Mouse (Mus musculus) neural tube, embryonic 14.5 days (tissue): ENCODE measurements around the gene Klhl1. TPM values are rescaled to one million over a fixed set of nuclear protein-coding genes. Genes with fewer than 3 reads are reported as not detected.
A peak's percentile ranks its signal among the peaks of the same experiment; 100 is the strongest.

Experiments used
- ATAC-seq: fragments of 200-750 bp; cut with Nextera tagmentation; 2 replicates; pipeline ENCODE4 v1.8.0; 2017; ENCODE audit warnings: low read depth, mild to moderate bottlenecking, moderate TSS enrichment, moderate library complexity
- H3K27ac ChIP-seq: fragments of 300-500 bp; sonication (generic); 2 replicates; pipeline ENCODE4 v1.5.1; 2014; ENCODE audit warnings: low read depth, mild to moderate bottlenecking, control low read depth, low read length, moderate library complexity, mixed read lengths
- H3K27me3 ChIP-seq: fragments of 300-500 bp; sonication (generic); 2 replicates; pipeline ENCODE4 v1.6.1; 2014; ENCODE audit warnings: low read length; ENCODE audit not compliant: control insufficient read depth, insufficient read depth
- H3K36me3 ChIP-seq: fragments of 300-500 bp; sonication (generic); 2 replicates; pipeline ENCODE4 v1.6.1; 2014; ENCODE audit warnings: low read length, mixed read lengths; ENCODE audit not compliant: control insufficient read depth, insufficient read depth
- H3K4me1 ChIP-seq: fragments of 300-500 bp; sonication (generic); 2 replicates; pipeline ENCODE4 v1.6.1; 2014; ENCODE audit warnings: low read length; ENCODE audit not compliant: control insufficient read depth, insufficient read depth
- H3K4me2 ChIP-seq: fragments of 300-500 bp; sonication (generic); 2 replicates; pipeline ENCODE4 v1.6.1; 2014; ENCODE audit warnings: mild to moderate bottlenecking, low read depth, low read length, control low read depth
- H3K4me3 ChIP-seq: fragments of 300-500 bp; sonication (generic); 2 replicates; pipeline ENCODE4 v1.5.1; 2014; ENCODE audit warnings: low read depth, low read length, control low read depth, mixed read lengths
- H3K9ac ChIP-seq: fragments of 300-500 bp; sonication (generic); replicated peaks from 2 replicates; pipeline ENCODE4 v1.6.1; 2014; ENCODE audit warnings: low read depth, mild to moderate bottlenecking, control low read depth, low read length, mixed read lengths
- H3K9me3 ChIP-seq: fragments of 300-500 bp; sonication (generic); 2 replicates; pipeline ENCODE4 v1.6.1; 2016; ENCODE audit warnings: low read length; ENCODE audit not compliant: control insufficient read depth
- WGBS: fragments of 180-500 bp; shearing (Covaris S2); extraction: QIAGEN DNeasy Blood & Tissue Kit; methylation state at CpG from one replicate; pipeline ENCODE4 v1.1.7; 2014; 5-methylcytosine and 5-hydroxymethylcytosine counted together
- polyA plus RNA-seq: library from polyadenylated mRNA; unstranded; fragments of >200 nt; fragmentation: Nextera tagmentation; extraction: Ambion mirVana; gene quantifications from 2 replicates; pipeline ENCODE4 v1.2.1, GENCODE M21; 2014

Gene Klhl1
- polyA plus RNA-seq: 9.9 and 11.8 TPM in 2 replicates

DNA sequence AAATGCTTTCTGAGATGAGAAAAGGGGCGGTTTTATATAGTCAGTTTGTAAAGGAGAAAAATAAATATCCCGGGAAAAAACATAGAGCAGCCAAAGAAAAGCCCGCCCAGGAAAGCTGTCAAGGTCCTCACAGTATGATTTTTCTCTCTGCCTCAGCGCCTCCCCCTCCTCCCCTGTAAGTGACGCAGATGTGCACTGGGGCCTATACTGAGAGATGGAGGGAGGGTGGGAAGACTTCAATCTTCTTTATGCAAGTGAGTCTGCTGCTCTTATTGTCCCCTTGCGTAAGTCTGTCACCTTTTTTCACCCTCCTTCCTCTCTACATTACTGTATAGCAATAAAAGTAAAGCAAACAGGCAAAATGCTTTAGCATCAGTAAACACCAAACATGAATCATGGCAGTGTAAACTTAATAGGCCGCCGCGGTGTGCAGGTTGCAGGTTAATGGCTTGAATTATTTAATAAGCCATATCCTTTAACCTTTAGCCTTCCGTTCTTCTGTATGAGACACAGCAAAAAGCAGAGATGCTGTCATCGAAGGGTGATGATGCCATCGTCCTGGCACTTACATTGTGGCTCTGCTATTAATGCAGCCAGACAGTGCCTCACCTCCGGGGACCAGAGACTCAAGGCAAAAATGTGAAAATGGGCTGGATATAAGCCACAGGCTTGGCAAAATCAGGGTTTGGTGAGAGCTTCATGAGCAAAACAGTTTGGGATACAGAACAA is at the start of gene Klhl1:
Klhl1 (minus strand) TSS at position 149 of the 729 bp plus-strand sequence.
- Histone ChIP-seq H3K4me2 (peak within 1 kb of the TSS; percentile 82), H3K4me1 (no peaks in the 10 kb centered on the region), H3K27me3 (no peaks in the 10 kb centered on the region), H3K9me3 (no peaks in the 10 kb centered on the region), H3K27ac (peak within 1 kb of the TSS; percentile 75), H3K36me3 (no peaks in the 10 kb centered on the region), H3K4me3 (peak within 1 kb of the TSS; percentile 63), H3K9ac (peak within 1 kb of the TSS; percentile 70)
- 23% methylated on average over 13 of the region's 13 CpGs for WGBS
- ATAC-seq: peak; percentile 95

DNA sequence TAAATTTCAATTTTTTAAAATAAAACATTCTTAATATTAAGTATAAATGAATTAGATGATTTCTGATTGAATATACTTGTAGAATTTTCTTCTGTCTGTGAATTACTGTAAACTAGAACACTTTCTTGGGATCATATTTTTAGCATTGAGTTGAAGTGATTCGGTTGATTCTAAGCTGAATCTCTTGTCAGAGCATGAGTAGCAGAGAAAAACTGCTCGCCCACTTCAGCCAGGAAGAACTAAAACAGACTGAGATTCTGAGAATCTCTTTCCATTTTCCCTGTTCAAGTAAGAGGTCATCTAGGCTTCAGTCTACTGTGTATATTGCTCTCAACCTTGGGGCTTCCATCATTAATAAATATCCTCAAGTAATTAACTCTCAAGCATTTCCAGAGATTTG is 34.8 kb upstream of the Klhl1 start:
- WGBS: 95% methylated on average over 2 of the region's 2 CpGs
- Histone ChIP-seq H3K9ac (no peak overlapping the region), H3K36me3 (no peaks in the 10 kb centered on the region), H3K27me3 (no peaks in the 10 kb centered on the region), H3K4me1 (no peaks in the 10 kb centered on the region), H3K27ac (no peak overlapping the region), H3K4me2 (no peak overlapping the region), H3K4me3 (no peak overlapping the region), H3K9me3 (no peaks in the 10 kb centered on the region)
- no peak for ATAC-seq

DNA sequence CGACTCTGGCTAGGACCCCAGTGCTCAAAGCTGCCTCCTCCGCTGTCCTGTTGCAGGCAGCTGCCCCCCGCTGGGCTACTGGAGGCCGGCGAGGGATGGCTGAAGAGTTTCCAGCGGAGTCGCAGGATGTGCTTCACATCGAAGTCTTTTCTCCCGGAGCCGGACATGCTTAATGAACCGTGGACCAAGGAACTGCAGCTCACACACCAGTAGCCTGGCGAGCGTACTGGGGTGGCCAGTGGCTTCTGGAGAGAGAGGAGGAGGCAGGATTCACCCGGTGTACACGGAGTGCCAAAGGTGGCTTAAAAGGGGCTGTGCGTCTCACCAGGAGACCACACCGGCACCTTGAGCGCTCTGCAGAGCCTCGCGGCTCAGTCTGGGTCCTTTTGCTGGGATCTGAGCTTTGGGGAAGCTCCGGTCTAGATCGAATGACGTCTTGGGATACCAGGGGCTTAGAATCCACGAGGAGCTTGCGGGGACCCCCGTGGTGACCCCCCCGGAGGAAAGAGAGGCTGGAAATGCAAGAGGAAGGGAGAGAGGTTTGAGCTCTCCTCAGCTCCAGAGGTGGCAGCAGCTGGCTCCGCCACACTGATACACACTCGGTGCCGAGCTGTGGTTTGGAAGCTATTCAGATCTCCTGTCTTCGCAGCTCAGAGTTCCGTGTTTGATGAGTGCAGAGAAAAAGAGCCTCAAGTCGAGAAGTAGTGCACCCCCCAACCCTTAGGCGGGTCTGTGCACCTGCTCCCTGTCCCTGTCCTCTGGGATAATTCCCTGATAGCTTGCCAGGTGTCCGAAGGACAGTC is 550 bp downstream of the Klhl1 start:
- Histone ChIP-seq H3K9ac (peak overlapping the region; percentile 70), H3K36me3 (no peaks in the 10 kb centered on the region), H3K4me1 (no peaks in the 10 kb centered on the region), H3K4me2 (peak overlapping the region; percentile 82), H3K4me3 (peak overlapping the region; percentile 63), H3K27me3 (no peaks in the 10 kb centered on the region), H3K27ac (peak overlapping the region; percentile 75), H3K9me3 (no peaks in the 10 kb centered on the region)
- WGBS: 2% methylated on average over 35 of the region's 35 CpGs
- ATAC-seq: peak; percentile 91

DNA sequence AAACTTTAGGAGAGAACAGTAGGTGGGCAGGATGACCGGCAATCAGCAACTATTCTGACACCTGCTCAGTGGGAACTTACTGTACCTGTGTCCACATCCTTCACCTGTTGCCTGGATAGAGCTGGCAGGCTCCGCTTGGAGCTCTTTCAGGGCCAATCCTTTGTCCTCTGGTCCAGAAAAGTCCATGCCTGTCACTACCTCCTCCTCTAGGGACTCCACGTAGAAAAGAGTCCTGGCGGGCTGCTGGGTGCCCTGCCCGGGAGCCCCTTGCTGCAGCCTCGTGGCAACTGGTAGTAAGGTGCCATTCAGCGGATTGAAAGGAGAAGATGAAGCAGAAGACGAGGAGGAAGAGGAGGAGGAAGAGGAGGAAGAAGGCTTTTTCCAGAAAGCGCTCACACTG is 1.2 kb downstream of the Klhl1 start:
- 0 out of 2 replicates have a peak, but pooled peaks have one; percentile 19 for ATAC-seq
- WGBS: 9% methylated on average over 8 of the region's 9 CpGs

DNA sequence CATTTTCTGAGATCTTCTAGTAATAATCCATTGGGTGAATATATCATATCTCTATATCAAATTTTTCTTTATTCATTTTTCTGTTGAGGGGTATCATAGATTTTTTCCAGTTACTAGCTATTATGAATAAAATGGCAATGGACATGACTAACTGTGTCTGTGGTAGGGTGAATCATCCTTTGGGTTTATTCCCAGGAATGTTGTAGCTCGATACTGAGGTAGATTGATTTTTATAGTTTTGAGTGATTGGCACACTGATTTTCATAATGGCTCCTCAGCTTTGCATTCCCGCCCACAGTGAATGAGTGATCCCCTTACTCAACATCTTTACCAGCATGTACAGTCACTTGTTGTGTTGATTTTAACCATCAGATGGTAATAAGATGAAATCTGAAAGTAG is 19.0 kb downstream of the Klhl1 start:
- Histone ChIP-seq H3K9ac (no peak overlapping the region), H3K27me3 (no peaks in the 10 kb centered on the region), H3K4me3 (no peak overlapping the region), H3K36me3 (no peaks in the 10 kb centered on the region), H3K4me1 (no peaks in the 10 kb centered on the region), H3K27ac (no peak overlapping the region), H3K4me2 (no peak overlapping the region), H3K9me3 (no peaks in the 10 kb centered on the region)
- no peak for ATAC-seq
- WGBS: 90% methylated on average over 2 of the region's 2 CpGs

More for the DNA sequence above, 1.2 kb downstream of the Klhl1 start:
- Histone ChIP-seq H3K36me3 (no peaks in the 10 kb centered on the region), H3K4me2 (peak overlapping the region; percentile 82), H3K27me3 (no peaks in the 10 kb centered on the region), H3K4me1 (no peaks in the 10 kb centered on the region), H3K4me3 (peak overlapping the region; percentile 63), H3K9me3 (no peaks in the 10 kb centered on the region), H3K27ac (peak overlapping the region; percentile 75; the same call in 1 of the 2 replicates), H3K9ac (peak overlapping the region; percentile 70)

DNA sequence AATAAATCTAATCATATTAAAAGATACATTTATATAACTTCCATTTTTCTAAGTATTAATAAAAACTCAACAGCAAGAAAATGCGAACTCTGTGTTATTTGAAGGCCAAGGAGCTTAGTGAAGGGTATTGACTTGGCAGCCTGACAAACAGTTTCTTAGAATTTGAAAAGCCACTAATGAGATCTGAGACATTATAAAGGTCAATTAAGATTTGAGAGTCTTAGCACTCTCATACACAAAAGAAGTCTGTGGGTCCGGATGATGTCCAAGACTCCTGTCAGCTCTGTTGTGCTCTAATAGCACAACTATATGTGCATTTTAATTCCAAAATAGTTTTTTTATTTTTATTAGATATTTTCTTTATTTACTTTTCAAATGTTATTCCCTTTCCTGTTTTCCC is 47.1 kb downstream of the Klhl1 start:
- Histone ChIP-seq H3K4me2 (no peak overlapping the region), H3K9ac (no peak overlapping the region), H3K36me3 (no peaks in the 10 kb centered on the region), H3K27me3 (no peaks in the 10 kb centered on the region), H3K4me3 (no peak overlapping the region), H3K9me3 (no peaks in the 10 kb centered on the region), H3K4me1 (no peaks in the 10 kb centered on the region), H3K27ac (no peak overlapping the region)
- ATAC-seq: no peak
- 92% methylated on average over 2 of the region's 2 CpGs for whole genome bisulfite sequencing

DNA sequence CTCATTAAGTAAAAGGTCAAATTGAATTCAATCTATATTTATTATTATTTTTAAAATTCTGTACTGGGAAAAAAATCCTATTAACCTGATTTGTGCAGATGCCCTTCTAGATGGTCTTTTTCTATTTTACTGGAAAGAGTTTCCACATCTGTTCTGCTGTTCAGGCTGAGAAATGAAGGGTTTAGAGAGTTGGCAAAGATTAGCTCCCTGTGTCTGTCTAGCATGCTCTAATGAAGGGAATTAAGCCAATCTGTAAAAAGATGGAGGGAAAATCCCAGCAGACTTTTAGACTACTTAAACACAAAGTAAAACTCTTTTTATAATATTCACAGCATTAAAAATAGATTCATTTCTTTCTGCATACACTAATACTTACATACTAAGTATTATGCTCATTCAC is 47.6 kb downstream of the Klhl1 start:
- Histone ChIP-seq H3K4me2 (no peak overlapping the region), H3K4me1 (no peaks in the 10 kb centered on the region), H3K36me3 (no peaks in the 10 kb centered on the region), H3K9me3 (no peaks in the 10 kb centered on the region), H3K9ac (no peak overlapping the region), H3K27ac (no peak overlapping the region), H3K27me3 (no peaks in the 10 kb centered on the region), H3K4me3 (no peak overlapping the region)
- no peak for ATAC-seq

DNA sequence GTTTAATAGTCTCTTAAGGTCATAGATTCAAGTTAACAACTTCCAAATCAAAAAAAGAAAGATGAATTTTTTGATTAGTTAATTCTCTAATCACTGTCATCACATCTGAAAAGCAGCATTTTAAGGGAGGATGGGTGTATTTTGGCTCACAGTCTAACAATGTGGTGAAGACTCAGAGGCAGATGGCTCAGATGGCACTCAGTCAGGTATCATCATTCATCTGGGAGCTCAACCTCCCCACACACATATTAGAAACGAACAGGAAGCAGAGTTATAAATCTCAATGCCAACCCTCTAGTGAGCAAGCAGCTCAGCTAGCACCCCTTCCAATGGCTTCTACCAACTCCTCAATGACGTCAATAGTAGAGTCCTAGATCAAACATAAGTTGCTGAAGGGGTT is 57.1 kb downstream of the Klhl1 start:
- H3K27me3 ChIP-seq: no peaks in the 10 kb centered on the region
- no peaks in the 10 kb centered on the region for H3K9me3 ChIP-seq
- no peak overlapping the region for H3K4me2 ChIP-seq
- no peaks in the 10 kb centered on the region for H3K36me3 ChIP-seq
- H3K27ac ChIP-seq: no peak overlapping the region
- no peaks in the 10 kb centered on the region for H3K4me1 ChIP-seq
- H3K4me3 ChIP-seq: no peak overlapping the region
- no peak for ATAC-seq
- H3K9ac ChIP-seq: no peak overlapping the region
- 49% methylated on average over 2 of the region's 2 CpGs for WGBS

DNA sequence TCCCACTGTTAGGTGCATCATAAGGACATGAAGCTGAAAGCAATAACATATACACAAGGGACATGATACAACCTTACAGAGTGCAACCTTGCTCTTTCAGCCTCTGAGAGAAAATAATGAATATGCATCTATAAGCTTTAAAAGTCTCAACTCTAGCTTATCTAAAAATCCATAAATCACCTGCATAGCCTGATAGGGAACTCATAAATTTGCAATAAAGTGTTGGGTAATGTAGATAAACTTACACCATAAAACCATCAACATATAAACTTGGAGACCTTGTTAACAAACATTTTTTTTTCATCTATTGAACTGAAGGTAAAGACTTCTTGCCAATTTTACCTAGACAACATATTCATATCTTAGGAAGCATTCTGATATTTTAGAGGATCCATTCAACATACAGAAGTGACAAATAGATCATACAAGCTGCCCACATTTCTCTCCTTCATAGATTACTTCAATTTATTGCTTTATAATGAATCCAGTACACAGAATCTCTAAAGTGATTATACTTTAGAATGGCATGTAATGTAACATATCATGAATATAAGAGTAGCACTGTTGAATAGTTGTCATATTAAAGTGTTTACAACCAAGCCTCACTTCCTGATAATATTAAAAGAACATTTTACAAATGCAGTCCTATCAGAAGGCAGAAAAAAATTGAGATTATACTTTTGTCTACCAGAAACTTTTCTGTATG is 126.7 kb downstream of the Klhl1 start:
- no peaks in the 10 kb centered on the region for H3K9me3 ChIP-seq
- H3K4me1 ChIP-seq: no peaks in the 10 kb centered on the region
- no peaks in the 10 kb centered on the region for H3K36me3 ChIP-seq
- H3K27ac ChIP-seq: no peak overlapping the region
- no peak for ATAC-seq
- H3K27me3 ChIP-seq: no peaks in the 10 kb centered on the region
- no peak overlapping the region for H3K4me3 ChIP-seq
- H3K4me2 ChIP-seq: no peak overlapping the region
- H3K9ac ChIP-seq: no peak overlapping the region
